Mouse (Mus musculus) kidney, embryonic 14.5 days (tissue): ENCODE measurements around the gene Lenep. TPM values are rescaled to one million over a fixed set of nuclear protein-coding genes. Genes with fewer than 3 reads are reported as not detected.

Experiments
- ATAC-seq: fragments of 200-750 bp; cut with Nextera tagmentation; 2 replicates; pipeline ENCODE4 v1.8.0; 2017; ENCODE audit warnings: moderate number of reproducible peaks, mild to moderate bottlenecking, moderate TSS enrichment, moderate library complexity; ENCODE audit not compliant: low FRiP score, low TSS enrichment
- H3K27ac ChIP-seq: fragments of 300-500 bp; sonication (generic); 2 replicates; pipeline ENCODE4 v1.5.1; 2014; ENCODE audit warnings: low read depth, mild to moderate bottlenecking, low read length, moderate library complexity, mixed read lengths
- H3K27me3 ChIP-seq: fragments of 300-500 bp; sonication (generic); 2 replicates; pipeline ENCODE4 v1.6.1; 2014; ENCODE audit warnings: mild to moderate bottlenecking, low read length; ENCODE audit not compliant: control insufficient read depth, insufficient read depth
- H3K36me3 ChIP-seq: fragments of 300-500 bp; sonication (generic); 2 replicates; pipeline ENCODE4 v1.6.1; 2014; ENCODE audit warnings: low read length, mixed read lengths; ENCODE audit not compliant: control insufficient read depth, insufficient read depth
- H3K4me1 ChIP-seq: fragments of 300-500 bp; sonication (generic); 2 replicates; pipeline ENCODE4 v1.6.1; 2014; ENCODE audit warnings: low read length, mixed read lengths; ENCODE audit not compliant: control insufficient read depth, insufficient read depth
- H3K4me2 ChIP-seq: fragments of 300-500 bp; sonication (generic); replicated peaks from 2 replicates; pipeline ENCODE4 v1.6.1; 2014; ENCODE audit warnings: low read depth, mild to moderate bottlenecking, low read length
- H3K4me3 ChIP-seq: fragments of 300-500 bp; sonication (generic); 2 replicates; pipeline ENCODE4 v1.5.1; 2014; ENCODE audit warnings: mild to moderate bottlenecking, low read length
- H3K9ac ChIP-seq: fragments of 300-500 bp; sonication (generic); 2 replicates; pipeline ENCODE4 v1.6.1; 2014; ENCODE audit warnings: low read depth, mild to moderate bottlenecking, low read length, moderate library complexity
- H3K9me3 ChIP-seq: fragments of 300-500 bp; sonication (generic); 2 replicates; pipeline ENCODE4 v1.6.1; 2016; ENCODE audit warnings: low read length; ENCODE audit not compliant: control insufficient read depth
- whole genome bisulfite sequencing: fragments of 180-500 bp; shearing (Covaris S2); extraction: QIAGEN DNeasy Blood & Tissue Kit; methylation state at CpG from one replicate; pipeline ENCODE4 v1.1.7; 2014; 5-methylcytosine and 5-hydroxymethylcytosine counted together
- polyA plus RNA-seq: library from polyadenylated mRNA; unstranded; fragments of >200 nt; fragmentation: Nextera tagmentation; extraction: Ambion mirVana; gene quantifications from 2 replicates; pipeline ENCODE4 v1.2.1, GENCODE M21; 2014

The Lenep gene
- polyA plus RNA-seq, 1 experiment from 2014 or later = not detected

- Histone ChIP-seq H3K9me3 (no peaks in the 10 kb centered on the region), H3K27me3 (no peaks in the 10 kb centered on the region), H3K4me2 (peak overlapping the region; percentile 99), H3K27ac (no peak overlapping the region), H3K36me3 (no peaks in the 10 kb centered on the region), H3K4me3 (peak overlapping the region; percentile 51), H3K4me1 (peaks cover 41% of the 10 kb centered on the region), H3K9ac (peak overlapping the region; percentile 65)
- WGBS = 14% methylated on average over 19 of the region's 19 CpGs
- no peak for ATAC-seq
Observed at GRCm38 (mm10) chr3:89390699-89391662, 11.6 kb downstream of the Lenep start.

GRCm38 (mm10) chr3:89390111-89390515, 12.5 kb downstream of the Lenep start:
- Histone ChIP-seq H3K9ac (no peak overlapping the region), H3K4me2 (no peak overlapping the region), H3K27me3 (no peaks in the 10 kb centered on the region), H3K27ac (no peak overlapping the region), H3K4me1 (peaks cover 39% of the 10 kb centered on the region), H3K4me3 (no peak overlapping the region), H3K36me3 (no peaks in the 10 kb centered on the region), H3K9me3 (no peaks in the 10 kb centered on the region)
- 46% methylated on average over 5 of the region's 5 CpGs for WGBS
- no peak for ATAC-seq

DNA sequence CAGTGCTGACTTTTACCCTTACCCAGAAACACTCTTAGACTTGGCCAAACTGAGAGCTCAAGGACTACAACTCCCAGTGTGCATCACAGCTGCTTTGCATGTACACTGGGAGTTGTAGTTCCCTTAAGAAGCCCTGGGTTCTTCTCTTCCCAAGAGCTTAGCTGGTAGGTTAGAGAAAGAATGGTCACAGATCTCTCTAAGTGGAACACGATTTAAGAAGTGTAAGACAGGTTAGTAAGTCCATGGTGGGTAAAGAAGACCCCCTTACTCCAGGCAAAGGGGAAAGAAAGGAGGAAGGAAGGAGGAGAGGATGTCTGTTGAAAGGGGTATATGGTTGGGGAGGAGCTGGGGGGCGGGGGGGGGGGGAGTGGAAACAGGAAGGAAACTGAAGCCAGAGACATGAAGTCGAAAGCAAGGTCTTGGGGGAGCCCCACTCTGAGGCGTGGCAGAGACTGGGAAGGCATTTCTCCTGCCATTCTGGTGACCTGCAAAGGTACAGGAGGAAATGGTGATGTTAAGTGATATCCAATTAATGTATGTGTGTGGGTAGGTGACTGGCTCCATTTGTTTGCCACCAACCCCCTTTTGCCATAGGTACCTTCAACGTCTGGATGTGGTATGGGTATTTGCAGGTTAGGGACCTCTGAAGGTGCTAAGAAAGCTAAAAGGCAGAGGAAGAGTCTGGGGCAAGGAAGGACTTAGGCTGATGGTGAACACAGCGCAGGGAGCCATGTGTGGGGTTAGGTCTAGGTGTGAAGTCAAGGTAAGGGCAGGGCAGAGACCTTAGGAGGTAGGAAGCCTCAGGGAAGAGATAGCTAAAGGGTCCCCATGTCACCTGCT, 13.5 kb downstream of the Lenep start:
- H3K4me1 ChIP-seq = peaks cover 40% of the 10 kb centered on the region
- H3K27me3 ChIP-seq = no peaks in the 10 kb centered on the region
- no peak for ATAC-seq

GRCm38 (mm10) chr3:89388134-89388881, 14.3 kb downstream of the Lenep start:
- WGBS = 76% methylated on average over 11 of the region's 11 CpGs
- Histone ChIP-seq H3K4me3 (no peak overlapping the region), H3K9me3 (no peaks in the 10 kb centered on the region), H3K9ac (no peak overlapping the region), H3K4me1 (peaks cover 40% of the 10 kb centered on the region), H3K27ac (no peak overlapping the region), H3K36me3 (no peaks in the 10 kb centered on the region), H3K27me3 (no peaks in the 10 kb centered on the region), H3K4me2 (no peak overlapping the region)
- no peak for ATAC-seq

More for the DNA sequence above, 13.5 kb downstream of the Lenep start:
- H3K4me3 ChIP-seq = no peak overlapping the region
- no peaks in the 10 kb centered on the region for H3K36me3 ChIP-seq
- H3K4me2 ChIP-seq = no peak overlapping the region
- H3K9ac ChIP-seq = no peak overlapping the region
- 54% methylated on average over 5 of the region's 6 CpGs for WGBS
- no peaks in the 10 kb centered on the region for H3K9me3 ChIP-seq
- no peak overlapping the region for H3K27ac ChIP-seq

DNA sequence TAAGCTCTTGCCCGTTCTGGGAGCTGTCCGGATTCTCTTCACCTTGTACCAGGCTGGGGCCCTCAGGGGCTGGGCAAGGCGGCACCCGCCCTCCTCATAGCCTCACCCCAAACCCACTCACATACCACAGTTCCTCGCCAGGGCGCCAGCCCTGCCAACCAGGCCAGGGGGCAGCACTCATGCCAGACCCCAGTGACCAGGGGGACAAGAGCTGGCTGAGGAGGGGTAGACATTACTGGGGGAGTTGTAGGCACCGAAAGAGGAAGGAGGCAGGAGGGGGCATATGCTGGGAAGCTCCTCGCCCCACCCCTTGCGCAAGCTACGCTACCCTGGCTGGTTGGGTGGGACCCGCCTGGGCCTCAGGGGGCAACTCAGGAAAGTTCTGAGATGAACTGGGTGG, 15.0 kb downstream of the Lenep start:
- ATAC-seq = no peak
- H3K27me3 ChIP-seq = no peaks in the 10 kb centered on the region
- H3K4me2 ChIP-seq = no peak overlapping the region
- H3K4me3 ChIP-seq = no peak overlapping the region
- no peaks in the 10 kb centered on the region for H3K9me3 ChIP-seq
- H3K27ac ChIP-seq = no peak overlapping the region
- no peak overlapping the region for H3K9ac ChIP-seq
- 81% methylated on average over 11 of the region's 11 CpGs for WGBS
- H3K36me3 ChIP-seq = no peaks in the 10 kb centered on the region
- peaks cover 40% of the 10 kb centered on the region for H3K4me1 ChIP-seq

GRCm38 (mm10) chr3:89386438-89387420, 15.9 kb downstream of the Lenep start:
- peak overlapping the region; percentile 28; the same call in 1 of the 2 replicates for H3K9ac ChIP-seq
- no peaks in the 10 kb centered on the region for H3K27me3 ChIP-seq
- no peak overlapping the region for H3K4me3 ChIP-seq
- H3K36me3 ChIP-seq = no peaks in the 10 kb centered on the region
- 41% methylated on average over 17 of the region's 17 CpGs for WGBS
- H3K27ac ChIP-seq = no peak overlapping the region
- no peak for ATAC-seq
- H3K9me3 ChIP-seq = no peaks in the 10 kb centered on the region
- H3K4me2 ChIP-seq = no peak overlapping the region
- peaks cover 39% of the 10 kb centered on the region for H3K4me1 ChIP-seq

DNA sequence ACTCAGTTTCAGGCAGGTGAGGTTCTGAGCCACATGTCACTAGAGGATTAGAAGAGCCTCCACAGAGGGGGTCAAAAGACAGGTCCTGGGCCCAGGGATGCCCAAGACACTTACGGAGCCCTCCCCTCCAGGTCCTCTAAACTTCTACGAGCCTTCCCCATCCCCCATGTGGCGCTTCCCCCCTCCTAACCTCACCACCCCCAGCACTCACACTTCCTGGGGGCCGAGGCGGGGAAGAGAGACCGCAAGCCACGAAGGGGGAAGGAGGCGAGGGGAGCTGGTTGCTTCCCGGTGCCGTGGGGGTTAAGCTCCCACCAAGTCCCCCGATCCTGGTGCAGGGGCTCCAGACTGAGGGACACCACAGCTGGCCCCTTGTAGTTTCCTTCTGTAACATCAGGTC, 17.1 kb downstream of the Lenep start:
- no peak overlapping the region for H3K9ac ChIP-seq
- 50% methylated on average over 11 of the region's 11 CpGs for WGBS
- H3K9me3 ChIP-seq = no peaks in the 10 kb centered on the region
- H3K4me1 ChIP-seq = peaks cover 27% of the 10 kb centered on the region
- no peak overlapping the region for H3K4me3 ChIP-seq
- no peaks in the 10 kb centered on the region; the same call in 1 of the 2 replicates for H3K36me3 ChIP-seq
- ATAC-seq = no peak
- H3K4me2 ChIP-seq = no peak overlapping the region
- no peak overlapping the region for H3K27ac ChIP-seq
- H3K27me3 ChIP-seq = no peaks in the 10 kb centered on the region
